Comparison of ENCODE assay signal across 23 mouse cellular contexts in the genomic region with DNA sequence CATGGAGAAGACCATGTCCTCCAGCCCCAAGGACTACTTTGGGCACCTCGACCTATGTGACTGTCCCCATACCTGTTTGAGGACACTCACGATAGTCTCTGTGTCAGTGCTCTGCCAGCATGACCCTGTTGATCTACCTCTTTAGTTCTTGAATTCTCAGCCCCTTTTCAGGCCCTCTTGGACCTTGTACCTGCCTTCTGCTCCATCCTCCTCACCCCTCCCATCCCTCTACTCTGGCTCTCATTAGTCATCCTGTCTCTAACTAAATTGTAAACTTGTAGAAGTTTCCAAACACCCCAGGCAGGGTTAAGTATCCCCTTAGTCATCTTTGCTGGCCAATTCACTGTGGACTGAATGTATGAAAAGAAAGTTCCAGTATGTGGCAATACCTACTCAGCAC. TPM values are rescaled to one million over a fixed set of nuclear protein-coding genes. Genes with fewer than 3 reads are reported as not detected.
"Had no signal": no experiment of that assay in that cellular context is flagged by ENCODE, and none has a peak within 500 bp of the region (broad histone marks: within the 10 kb centered on the region; RNA-seq: fewer than 3 reads in every experiment).

No protein-coding gene starts in this region.

- H3K9me3 ChIP-seq: midbrain, embryonic 13.5 days; midbrain, embryonic 15.5 days; neural tube, embryonic 12.5 days; stomach, embryonic 15.5 days had no signal

- H3K4me3 ChIP-seq: midbrain, embryonic 13.5 days; midbrain, embryonic 15.5 days; neural tube, embryonic 12.5 days; stomach, embryonic 15.5 days had no signal

- H3K4me1 ChIP-seq: stomach, embryonic 15.5 days had no signal

- DNase-seq: lung, adult 18-20 months; lung, embryonic 14.5 days; lung, postnatal 10 days; lung, postnatal 36 days; right cerebral cortex, postnatal 14 days; thymus, adult 2 months; thymus, postnatal 25 days; thymus, postnatal 4 days had no signal

- H3K4me2 ChIP-seq: lung, embryonic 14.5 days; midbrain, embryonic 11.5 days; midbrain, embryonic 13.5 days; midbrain, embryonic 15.5 days; neural tube, embryonic 12.5 days; stomach, embryonic 15.5 days had no signal

- H3K27ac ChIP-seq: macrophage; midbrain, embryonic 13.5 days; midbrain, embryonic 15.5 days; neural tube, embryonic 12.5 days; stomach, embryonic 15.5 days; stomach, postnatal 0 days had no signal

- H3K36me3 ChIP-seq: midbrain, embryonic 13.5 days; midbrain, embryonic 15.5 days; neural tube, embryonic 12.5 days; stomach, embryonic 15.5 days had no signal

- H3K27me3 ChIP-seq: midbrain, embryonic 13.5 days; midbrain, embryonic 15.5 days; neural tube, embryonic 12.5 days; stomach, embryonic 15.5 days had no signal

- ATAC-seq: midbrain, embryonic 13.5 days; midbrain, embryonic 15.5 days had no signal

- H3K9ac ChIP-seq: lung, embryonic 14.5 days; midbrain, embryonic 13.5 days; midbrain, embryonic 15.5 days; neural tube, embryonic 12.5 days; stomach, embryonic 15.5 days had no signal

RNA-seq across cellular contexts. Expression of gene Tmem273, which starts 12.0 kb away (rescaled TPM):
- polyA plus RNA-seq: testis, adult 2 months had no signal

RNA-seq across cellular contexts. Expression of gene Fam170b, which starts 36.0 kb away (rescaled TPM):
- total RNA-seq: megakaryocyte progenitor cell, adult 5-6 weeks; midbrain, postnatal 0 days; neutrophil, adult 5-6 weeks had no signal
- polyA plus RNA-seq: macrophage; midbrain, embryonic 11.5 days; midbrain, embryonic 13.5 days; midbrain, embryonic 15.5 days; midbrain, postnatal 0 days; neural tube, embryonic 12.5 days; neural tube, embryonic 14.5 days; spleen, adult 2 months; stomach, embryonic 15.5 days; stomach, postnatal 0 days; thymus, adult 2 months; urinary bladder, adult 2 months had no signal

RNA-seq across cellular contexts. Expression of gene Vstm4, which starts 58.8 kb away (rescaled TPM):
- total RNA-seq: megakaryocyte progenitor cell, adult 5-6 weeks; monocyte, adult 5-6 weeks; neutrophil, adult 5-6 weeks had no signal
